Mouse (Mus musculus): ENCODE data around the gene Ube2f. TPM values are rescaled to one million over a fixed set of nuclear protein-coding genes. Genes with fewer than 3 reads are reported as not detected.
A peak's percentile ranks its signal among the peaks of the same experiment; 100 is the strongest.

The Ube2f gene
- polyA plus RNA-seq, 1 experiment from 2014 or later: 77.9 TPM

DNA sequence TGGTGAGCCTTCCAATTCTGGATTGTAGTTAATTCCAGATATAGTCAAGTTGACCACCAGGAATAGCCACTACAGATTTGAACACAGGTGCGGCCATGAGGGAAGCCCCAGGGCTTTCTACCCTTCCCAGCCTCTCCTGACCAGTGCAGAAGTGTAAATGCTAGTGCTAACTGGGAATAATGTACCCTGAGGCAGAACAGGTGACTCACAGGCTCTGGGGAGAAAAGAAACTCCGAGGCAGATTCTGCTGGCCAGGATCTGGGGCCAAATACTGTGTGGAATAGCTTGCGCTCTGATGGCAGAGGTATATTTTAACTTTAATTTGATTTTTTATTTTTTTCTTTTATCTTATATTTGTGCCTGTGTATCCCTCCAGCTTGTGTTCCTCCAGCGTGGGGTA is 54.5 kb downstream of the Ube2f start:
- peaks cover 21% of the 10 kb centered on the region for H3K36me3 ChIP-seq (ENCODE audit: insufficient read depth)
- no peak for DNase-seq
- H3K4me2 ChIP-seq: no peak overlapping the region
- ATAC-seq (ENCODE audit: insufficient read depth): no peak
- 90% methylated on average over 4 of the region's 4 CpGs for WGBS
- no peak overlapping the region for H3K4me3 ChIP-seq (ENCODE audit: low read depth, low read length)
- TF ChIP-seq CTCF (IDR thresholded peaks at IDR 0.05; ENCODE audit: low read depth): no peak
- no peaks in the 10 kb centered on the region for H3K27me3 ChIP-seq (ENCODE audit: insufficient read depth, low read length)
- no peaks in the 10 kb centered on the region for H3K9me3 ChIP-seq (ENCODE audit: low read depth, low read length)
- no peak overlapping the region for H3K27ac ChIP-seq (ENCODE audit: low read depth)
- H3K9ac ChIP-seq: no peak overlapping the region
- H3K4me1 ChIP-seq (ENCODE audit: insufficient read depth): no peaks in the 10 kb centered on the region

DNA sequence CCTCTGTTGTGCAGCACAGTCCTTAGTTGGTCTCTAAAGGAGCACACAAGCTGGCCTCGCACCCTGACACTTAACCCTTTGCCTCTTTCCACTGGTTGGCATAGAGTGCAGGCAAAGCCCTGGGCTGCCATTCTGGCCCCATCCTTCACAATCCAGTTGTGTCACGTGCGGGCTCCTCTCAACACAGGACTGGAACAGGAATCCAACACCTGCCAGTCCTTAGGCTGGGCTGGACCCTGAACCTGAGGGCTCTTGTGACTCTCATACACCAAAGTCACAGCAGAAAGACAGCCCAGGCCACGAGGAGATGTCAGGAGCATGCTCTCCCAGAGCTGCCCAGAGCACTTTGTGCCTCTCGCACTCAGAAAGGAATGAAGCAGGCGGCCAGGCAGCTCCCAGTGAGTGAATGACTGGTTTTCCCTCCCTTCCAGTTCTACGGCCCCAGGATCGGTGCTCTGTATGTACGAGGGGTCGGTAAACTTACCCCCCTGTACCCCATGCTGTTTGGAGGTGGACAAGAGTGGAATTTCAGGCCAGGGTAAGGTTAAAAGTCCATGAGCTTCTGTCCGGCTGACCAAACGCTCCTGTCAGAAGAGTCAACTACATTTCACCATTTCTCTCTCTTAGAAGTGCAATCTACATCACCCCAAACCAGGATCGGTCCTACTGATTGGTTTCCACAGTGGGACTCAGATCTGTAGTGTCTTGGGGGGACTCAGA is 59.4 kb downstream of the Ube2f start:
- no peak overlapping the region for H3K9ac ChIP-seq
- peaks cover 31% of the 10 kb centered on the region for H3K36me3 ChIP-seq (ENCODE audit: insufficient read depth)
- WGBS: 85% methylated on average over 13 of the region's 13 CpGs
- H3K27me3 ChIP-seq (ENCODE audit: insufficient read depth, low read length): no peaks in the 10 kb centered on the region
- no peak overlapping the region for H3K4me2 ChIP-seq
- ATAC-seq (ENCODE audit: insufficient read depth) (no peak), DNase-seq (no peak)
- no peaks in the 10 kb centered on the region for H3K4me1 ChIP-seq (ENCODE audit: insufficient read depth)
- H3K9me3 ChIP-seq (ENCODE audit: low read depth, low read length): no peaks in the 10 kb centered on the region
- H3K4me3 ChIP-seq (ENCODE audit: low read depth, low read length): no peak overlapping the region
- H3K27ac ChIP-seq (ENCODE audit: low read depth): no peak overlapping the region
- no peak for TF ChIP-seq CTCF (IDR thresholded peaks at IDR 0.05; ENCODE audit: low read depth)

DNA sequence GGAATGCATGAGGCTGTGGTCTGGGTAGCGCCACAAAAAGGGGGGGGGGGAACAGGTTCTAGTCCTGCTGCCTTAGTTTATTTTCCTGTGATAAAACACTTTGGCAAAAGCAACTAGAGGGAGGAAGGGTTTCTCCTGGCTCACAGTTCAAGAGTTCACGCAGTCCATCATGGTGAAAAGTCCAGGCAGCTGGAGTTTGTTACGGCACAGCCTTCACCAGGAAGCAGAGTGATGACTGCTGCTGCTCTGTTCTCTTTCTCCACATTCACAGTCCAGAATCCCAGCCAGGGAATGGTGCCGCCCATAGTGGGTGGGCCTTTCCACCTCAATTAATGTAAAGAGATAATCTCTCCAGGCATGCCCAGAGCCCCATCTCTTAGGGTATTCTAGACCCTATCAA is 62.2 kb downstream of the Ube2f start:
- 72% methylated on average over 4 of the region's 4 CpGs for WGBS
- no peak for TF ChIP-seq CTCF (IDR thresholded peaks at IDR 0.05; ENCODE audit: low read depth)
- no peak overlapping the region for H3K27ac ChIP-seq (ENCODE audit: low read depth)

DNA sequence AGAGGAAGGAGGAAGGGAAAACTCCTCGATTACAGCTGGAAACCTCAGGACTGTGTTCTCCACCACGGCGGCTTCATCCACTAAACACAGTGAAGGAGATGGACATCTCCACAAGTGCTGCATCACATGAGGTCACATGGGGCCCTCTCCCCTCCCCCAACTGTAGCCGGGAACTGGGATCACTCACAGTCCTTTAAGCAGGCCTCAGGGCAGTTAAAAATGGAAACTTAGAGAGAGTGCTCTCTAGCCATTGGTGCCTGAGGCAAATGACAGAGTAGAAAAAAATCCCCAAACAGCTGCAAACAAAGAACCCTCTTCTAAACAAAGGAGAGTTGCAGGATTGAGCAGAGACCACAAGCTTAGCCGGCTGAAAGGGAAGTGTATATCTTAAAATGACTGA is 63.1 kb downstream of the Ube2f start:
- Histone ChIP-seq H3K4me2 (no peak overlapping the region), H3K9ac (no peak overlapping the region), H3K4me3 (ENCODE audit: low read depth, low read length) (no peak overlapping the region), H3K4me1 (ENCODE audit: insufficient read depth) (no peaks in the 10 kb centered on the region), H3K27ac (ENCODE audit: low read depth) (no peak overlapping the region), H3K9me3 (ENCODE audit: low read depth, low read length) (no peaks in the 10 kb centered on the region), H3K27me3 (ENCODE audit: insufficient read depth, low read length) (no peaks in the 10 kb centered on the region), H3K36me3 (ENCODE audit: insufficient read depth) (peaks cover 18% of the 10 kb centered on the region)
- WGBS: 45% methylated on average over 5 of the region's 5 CpGs
- TF ChIP-seq CTCF (IDR thresholded peaks at IDR 0.05; ENCODE audit: low read depth): no peak
- ATAC-seq (ENCODE audit: insufficient read depth): peak; percentile 33; the same call in 1 of the 2 replicates
- peak; percentile 52 for DNase-seq

More for the DNA sequence above, 62.2 kb downstream of the Ube2f start:
- Histone ChIP-seq H3K4me1 (ENCODE audit: insufficient read depth) (no peaks in the 10 kb centered on the region), H3K4me3 (ENCODE audit: low read depth, low read length) (no peak overlapping the region), H3K27me3 (ENCODE audit: insufficient read depth, low read length) (no peaks in the 10 kb centered on the region), H3K9ac (no peak overlapping the region), H3K4me2 (no peak overlapping the region), H3K36me3 (ENCODE audit: insufficient read depth) (peaks cover 21% of the 10 kb centered on the region), H3K9me3 (ENCODE audit: low read depth, low read length) (no peaks in the 10 kb centered on the region)
- peak; percentile 74 for DNase-seq
- no peak; the same call in 1 of the 2 replicates for ATAC-seq (ENCODE audit: insufficient read depth)

DNA sequence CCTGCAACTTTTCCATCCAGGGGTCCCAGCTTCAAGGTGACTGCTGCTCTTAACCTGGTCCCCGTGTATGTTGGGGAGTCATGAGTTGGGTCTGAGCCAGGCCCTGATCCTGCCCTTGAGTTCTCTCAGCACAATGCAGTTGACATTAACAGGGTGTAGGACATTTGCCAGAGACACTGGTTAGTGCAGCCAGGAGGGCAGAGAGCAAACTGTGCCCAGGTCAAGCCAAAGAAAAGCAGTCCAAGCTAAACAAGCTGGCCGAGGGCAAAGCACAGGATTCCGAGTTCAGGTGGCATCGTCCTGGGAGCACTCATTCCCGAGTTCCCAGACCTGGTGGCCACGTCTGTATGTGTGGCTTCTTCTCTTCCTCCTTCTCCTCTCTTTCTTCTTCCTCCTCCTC is 67.6 kb downstream of the Ube2f start:
- no peak for TF ChIP-seq CTCF (IDR thresholded peaks at IDR 0.05; ENCODE audit: low read depth)
- ATAC-seq (ENCODE audit: insufficient read depth): no peak
- DNase-seq: no peak
- H3K4me1 ChIP-seq (ENCODE audit: insufficient read depth): no peaks in the 10 kb centered on the region
- no peak overlapping the region for H3K4me3 ChIP-seq (ENCODE audit: low read depth, low read length)
- H3K9me3 ChIP-seq (ENCODE audit: low read depth, low read length): no peaks in the 10 kb centered on the region
- H3K4me2 ChIP-seq: no peak overlapping the region
- H3K36me3 ChIP-seq (ENCODE audit: insufficient read depth): no peaks in the 10 kb centered on the region
- H3K9ac ChIP-seq: no peak overlapping the region
- H3K27ac ChIP-seq (ENCODE audit: low read depth): no peak overlapping the region
- H3K27me3 ChIP-seq (ENCODE audit: insufficient read depth, low read length): no peaks in the 10 kb centered on the region
- WGBS: 81% methylated on average over 6 of the region's 6 CpGs

DNA sequence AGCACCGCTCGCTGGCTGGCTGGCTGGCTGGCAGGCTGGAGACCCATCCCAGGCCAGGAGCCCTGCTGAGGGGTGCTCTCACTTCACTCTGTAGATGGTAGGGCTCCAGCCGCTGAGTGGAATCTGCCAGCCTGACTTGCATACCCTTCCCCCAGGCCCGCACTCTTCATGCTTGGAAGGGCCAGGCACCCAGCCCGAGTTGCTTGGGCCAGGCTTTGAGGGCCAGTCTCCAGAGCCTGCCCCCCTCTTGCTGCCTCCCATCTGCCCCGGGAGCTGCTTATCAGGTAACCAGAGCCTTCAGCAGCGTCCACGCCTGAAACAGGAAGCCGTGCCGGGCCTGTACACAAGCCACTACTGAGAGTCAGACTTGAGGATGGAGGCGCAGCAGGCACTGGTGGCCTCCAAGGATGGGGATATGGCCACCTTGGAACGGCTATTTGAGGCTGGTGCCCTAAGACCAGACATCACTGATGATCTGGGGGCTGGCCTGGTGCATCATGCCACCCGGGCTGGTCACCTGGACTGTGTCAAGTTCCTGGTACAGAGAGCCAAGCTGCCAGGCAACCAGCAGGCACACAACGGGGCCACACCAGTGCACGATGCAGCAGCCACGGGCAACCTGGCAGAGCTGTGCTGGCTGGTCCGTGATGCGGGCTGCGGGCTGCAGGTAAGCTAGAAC is 71.8 kb downstream of the Ube2f start, which contains the start of gene Espnl:
Gene Espnl (plus strand): TSS at position 316 of the 679 bp plus-strand sequence.
- Histone ChIP-seq H3K4me2 (no peak within 1 kb of the TSS), H3K4me3 (ENCODE audit: low read depth, low read length) (no peak within 1 kb of the TSS), H3K4me1 (ENCODE audit: insufficient read depth) (no peaks in the 10 kb centered on the region), H3K9me3 (ENCODE audit: low read depth, low read length) (no peaks in the 10 kb centered on the region), H3K36me3 (ENCODE audit: insufficient read depth) (no peaks in the 10 kb centered on the region), H3K9ac (no peak within 1 kb of the TSS; the same call in 1 of the 2 replicates), H3K27me3 (ENCODE audit: insufficient read depth, low read length) (no peaks in the 10 kb centered on the region), H3K27ac (ENCODE audit: low read depth) (no peak within 1 kb of the TSS)
- 53% methylated on average over 19 of the region's 19 CpGs for WGBS
- no peak for TF ChIP-seq CTCF (IDR thresholded peaks at IDR 0.05; ENCODE audit: low read depth)
- ATAC-seq (ENCODE audit: insufficient read depth) (peak; percentile 59), DNase-seq (peak; percentile 23)

DNA sequence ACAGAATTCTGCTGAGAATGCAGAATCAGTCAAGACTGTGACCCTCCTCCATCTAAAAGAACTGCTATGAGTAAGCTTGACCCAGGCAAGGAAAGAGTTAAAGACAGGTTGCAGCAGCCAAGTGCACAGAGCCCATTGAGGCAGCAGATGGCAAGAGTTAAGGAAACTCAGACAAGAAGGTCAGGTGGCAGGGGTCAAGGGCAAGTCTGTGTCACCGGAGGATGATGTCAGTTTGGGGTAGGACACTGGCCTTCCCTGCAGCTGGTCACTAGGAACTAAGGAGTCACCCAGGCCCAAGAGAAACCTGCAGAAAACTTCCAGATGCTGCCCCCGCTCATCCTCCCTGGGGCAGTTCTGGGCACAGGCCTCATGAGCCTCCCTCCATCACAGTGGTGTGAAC is 74.5 kb downstream of the Ube2f start:
- no peak overlapping the region for H3K4me3 ChIP-seq (ENCODE audit: low read depth, low read length)
- H3K36me3 ChIP-seq (ENCODE audit: insufficient read depth): no peaks in the 10 kb centered on the region
- H3K27me3 ChIP-seq (ENCODE audit: insufficient read depth, low read length): no peaks in the 10 kb centered on the region
- H3K4me1 ChIP-seq (ENCODE audit: insufficient read depth): no peaks in the 10 kb centered on the region
- H3K27ac ChIP-seq (ENCODE audit: low read depth): no peak overlapping the region
- TF ChIP-seq CTCF (IDR thresholded peaks at IDR 0.05; ENCODE audit: low read depth): no peak
- no peak for ATAC-seq (ENCODE audit: insufficient read depth)
- 57% methylated on average over 2 of the region's 2 CpGs for WGBS
- H3K9ac ChIP-seq: no peak overlapping the region
- H3K9me3 ChIP-seq (ENCODE audit: low read depth, low read length): no peaks in the 10 kb centered on the region
- H3K4me2 ChIP-seq: no peak overlapping the region
- DNase-seq: no peak

Data from lung, embryonic 14.5 days (tissue).